Mouse (Mus musculus): ENCODE data around the gene Sipa1l3. TPM values are rescaled to one million over a fixed set of nuclear protein-coding genes. Genes with fewer than 3 reads are reported as not detected.

The Sipa1l3 gene
- polyA plus RNA-seq, 1 experiment from 2014 or later, result 22.0 TPM

DNA sequence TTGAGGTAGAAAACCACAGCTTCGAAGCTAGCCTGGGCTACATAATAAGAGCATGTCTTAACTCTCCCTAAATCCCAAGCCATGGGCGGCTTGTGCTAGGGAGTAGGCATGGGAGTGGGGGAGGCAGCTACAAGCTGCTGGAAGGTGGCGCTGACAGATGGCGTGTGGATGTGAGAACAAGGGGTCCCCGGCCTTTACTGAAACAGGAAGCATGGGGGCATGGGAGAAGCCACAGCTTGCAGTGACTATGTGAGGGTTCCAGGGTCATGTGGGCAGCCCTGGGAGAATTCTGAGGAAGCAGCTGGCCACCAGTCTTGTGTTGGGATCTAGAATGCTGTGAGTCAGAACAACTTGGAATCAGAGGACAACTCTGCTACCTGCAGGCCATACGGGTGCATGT lies 144.4 kb downstream of the Sipa1l3 start:
- Histone ChIP-seq H3K27ac (ENCODE audit: low read length) (no peak overlapping the region), H3K36me3 (ENCODE audit: control insufficient read depth, insufficient read depth, low read length) (peaks cover 14% of the 10 kb centered on the region; the same call in 1 of the 2 replicates), H3K4me1 (ENCODE audit: control insufficient read depth, insufficient read depth, low read length) (no peaks in the 10 kb centered on the region), H3K4me3 (ENCODE audit: low read depth, low read length) (no peak overlapping the region), H3K9ac (replicated peaks; ENCODE audit: low read depth, low read length) (no peak overlapping the region), H3K27me3 (ENCODE audit: control insufficient read depth, insufficient read depth, low read length) (no peaks in the 10 kb centered on the region), H3K9me3 (ENCODE audit: control insufficient read depth, low read depth, low read length) (no peaks in the 10 kb centered on the region), H3K4me2 (replicated peaks; ENCODE audit: low read depth, low read length) (no peak overlapping the region)
- ATAC-seq (ENCODE audit: insufficient number of reproducible peaks, insufficient read depth, low FRiP score, low read depth), result no peak
- WGBS, result 77% methylated on average over 6 of the region's 6 CpGs

DNA sequence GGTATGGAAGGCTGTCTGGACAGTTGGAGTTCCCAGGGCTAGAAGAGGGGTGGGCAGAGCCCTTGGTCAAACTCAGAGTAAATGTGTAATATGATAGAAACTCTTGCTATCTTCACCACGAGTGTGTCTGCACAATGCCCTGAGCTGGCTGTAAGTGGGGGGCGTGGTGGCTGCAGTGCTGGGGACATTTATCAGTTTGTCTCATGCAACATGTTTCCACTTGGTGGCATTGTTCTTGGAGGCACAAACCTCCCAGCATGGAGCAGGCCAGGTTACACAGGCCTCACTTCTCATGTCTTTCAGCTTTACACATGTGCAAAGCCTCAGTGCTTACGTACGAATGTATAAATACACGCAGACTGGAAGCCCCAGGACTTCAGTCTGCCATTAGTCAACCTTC lies 146.3 kb downstream of the Sipa1l3 start:
- peaks cover 9% of the 10 kb centered on the region; the same call in 1 of the 2 replicates for H3K36me3 ChIP-seq (ENCODE audit: control insufficient read depth, insufficient read depth, low read length)
- WGBS, result 84% methylated on average over 5 of the region's 5 CpGs
- no peak for ATAC-seq (ENCODE audit: insufficient number of reproducible peaks, insufficient read depth, low FRiP score, low read depth)

DNA sequence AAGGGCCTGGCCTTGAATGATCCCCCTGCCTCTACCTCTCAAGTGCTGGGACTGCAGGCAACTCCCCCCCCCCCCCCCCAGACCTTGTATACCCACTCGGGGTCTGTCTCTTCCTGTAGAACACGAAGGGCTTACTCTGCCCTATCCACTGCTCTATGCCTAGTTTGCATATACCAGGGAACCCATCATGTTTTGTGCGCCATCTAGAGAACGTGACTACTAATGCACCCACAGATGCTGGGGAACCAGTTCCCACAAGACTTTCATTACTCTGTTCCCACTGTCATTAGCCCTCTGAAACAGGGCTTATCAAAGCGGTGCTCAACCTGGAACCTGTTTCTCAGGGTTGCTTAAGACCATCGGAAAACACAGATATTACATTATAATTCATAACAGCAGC lies 148.4 kb downstream of the Sipa1l3 start:
- Histone ChIP-seq H3K4me1 (ENCODE audit: control insufficient read depth, insufficient read depth, low read length) (no peaks in the 10 kb centered on the region), H3K27ac (ENCODE audit: low read length) (no peak overlapping the region), H3K9me3 (ENCODE audit: control insufficient read depth, low read depth, low read length) (no peaks in the 10 kb centered on the region), H3K36me3 (ENCODE audit: control insufficient read depth, insufficient read depth, low read length) (peaks cover 9% of the 10 kb centered on the region; the same call in 1 of the 2 replicates), H3K27me3 (ENCODE audit: control insufficient read depth, insufficient read depth, low read length) (no peaks in the 10 kb centered on the region), H3K4me2 (replicated peaks; ENCODE audit: low read depth, low read length) (no peak overlapping the region), H3K9ac (replicated peaks; ENCODE audit: low read depth, low read length) (no peak overlapping the region), H3K4me3 (ENCODE audit: low read depth, low read length) (no peak overlapping the region)
- no peak for ATAC-seq (ENCODE audit: insufficient number of reproducible peaks, insufficient read depth, low FRiP score, low read depth)
- 60% methylated on average over 6 of the region's 6 CpGs for WGBS

More for the DNA sequence above, 146.3 kb downstream of the Sipa1l3 start:
- Histone ChIP-seq H3K27ac (ENCODE audit: low read length) (no peak overlapping the region), H3K9me3 (ENCODE audit: control insufficient read depth, low read depth, low read length) (no peaks in the 10 kb centered on the region), H3K4me1 (ENCODE audit: control insufficient read depth, insufficient read depth, low read length) (no peaks in the 10 kb centered on the region), H3K27me3 (ENCODE audit: control insufficient read depth, insufficient read depth, low read length) (no peaks in the 10 kb centered on the region), H3K4me2 (replicated peaks; ENCODE audit: low read depth, low read length) (no peak overlapping the region), H3K9ac (replicated peaks; ENCODE audit: low read depth, low read length) (no peak overlapping the region), H3K4me3 (ENCODE audit: low read depth, low read length) (no peak overlapping the region)

DNA sequence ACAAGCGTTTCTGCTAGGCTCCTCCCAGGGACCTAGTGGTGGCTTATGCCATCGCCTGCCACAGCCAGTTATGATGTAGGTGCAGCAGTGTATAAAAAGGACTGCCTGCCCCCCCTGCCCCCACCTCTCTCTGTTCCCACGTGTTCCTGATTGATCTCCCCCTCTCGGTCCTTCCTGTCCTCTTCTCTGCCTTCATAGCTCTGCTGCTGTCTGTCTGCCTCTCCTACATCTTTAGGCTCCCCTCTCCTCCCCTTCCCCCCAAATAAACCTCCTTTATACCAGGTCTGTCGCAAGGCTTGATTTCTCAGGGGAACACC lies 150.5 kb downstream of the Sipa1l3 start:
- ATAC-seq (ENCODE audit: insufficient number of reproducible peaks, insufficient read depth, low FRiP score, low read depth), result no peak
- no peaks in the 10 kb centered on the region for H3K9me3 ChIP-seq (ENCODE audit: control insufficient read depth, low read depth, low read length)
- no peaks in the 10 kb centered on the region for H3K4me1 ChIP-seq (ENCODE audit: control insufficient read depth, insufficient read depth, low read length)
- H3K4me3 ChIP-seq (ENCODE audit: low read depth, low read length), result no peak overlapping the region
- H3K27ac ChIP-seq (ENCODE audit: low read length), result no peak overlapping the region
- no peak overlapping the region for H3K9ac ChIP-seq (replicated peaks; ENCODE audit: low read depth, low read length)
- WGBS, result 45% methylated on average over 5 of the region's 5 CpGs
- no peak overlapping the region for H3K4me2 ChIP-seq (replicated peaks; ENCODE audit: low read depth, low read length)
- H3K36me3 ChIP-seq (ENCODE audit: control insufficient read depth, insufficient read depth, low read length), result peaks cover 12% of the 10 kb centered on the region; the same call in 1 of the 2 replicates
- H3K27me3 ChIP-seq (ENCODE audit: control insufficient read depth, insufficient read depth, low read length), result no peaks in the 10 kb centered on the region

DNA sequence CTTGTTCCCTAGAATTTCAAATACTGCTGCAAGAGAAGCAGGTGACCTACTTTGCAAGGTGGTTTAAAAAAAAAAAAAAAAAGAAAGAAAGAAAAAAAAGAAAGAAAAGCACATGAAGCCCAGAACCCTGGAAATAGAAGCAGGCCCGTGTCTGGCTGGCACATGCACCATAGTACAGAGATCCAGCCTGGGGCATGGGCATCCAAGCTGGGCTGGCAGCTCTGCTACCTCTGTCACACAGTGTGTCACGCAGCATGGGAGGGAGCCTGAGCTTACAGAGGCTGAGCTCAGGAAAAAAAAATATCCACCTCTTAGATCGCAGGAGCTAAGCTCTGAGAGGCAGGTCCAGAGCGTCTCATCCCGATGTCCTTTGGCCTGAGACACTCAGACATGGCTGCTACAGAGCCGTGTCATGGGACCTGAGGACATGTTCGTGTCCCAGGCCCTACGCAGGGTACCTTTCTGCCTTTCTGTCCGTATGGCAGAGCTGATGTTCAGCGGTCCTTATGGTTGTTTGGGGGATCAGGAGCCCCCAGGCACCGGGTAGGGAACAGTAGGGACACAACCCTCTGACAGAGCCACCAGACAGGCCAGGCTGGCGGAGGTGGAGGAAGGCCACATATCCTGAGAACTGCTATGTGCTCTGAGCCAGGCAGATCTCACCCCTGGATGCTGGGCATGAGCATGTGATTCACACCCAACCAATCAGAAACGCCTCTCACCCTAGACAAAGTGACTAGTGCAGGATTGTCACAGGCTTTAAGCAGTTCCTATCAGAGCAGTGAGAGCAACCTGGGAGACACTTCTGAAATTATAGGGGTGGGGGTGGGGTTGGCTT lies 151.1 kb downstream of the Sipa1l3 start:
- 84% methylated on average over 13 of the region's 13 CpGs for WGBS

DNA sequence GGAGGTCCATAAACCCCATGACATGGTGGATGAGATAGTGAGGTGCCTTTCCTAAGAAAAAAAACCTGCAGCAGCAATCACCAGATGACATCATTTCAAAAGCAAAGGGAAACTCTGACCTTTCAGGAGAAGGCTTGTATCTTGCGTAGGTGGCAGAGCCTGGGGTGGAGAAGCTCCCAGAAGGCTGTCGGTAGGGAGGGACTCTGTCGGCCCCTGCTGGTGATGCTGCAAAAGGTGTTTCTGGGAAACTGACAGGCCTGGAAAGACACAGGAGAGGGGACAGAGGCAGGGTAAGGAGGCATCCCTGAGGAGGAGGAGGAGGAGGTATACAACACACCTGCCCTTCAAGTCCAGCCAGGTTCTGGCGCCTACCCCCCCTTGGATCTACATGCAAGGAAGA lies 154.4 kb downstream of the Sipa1l3 start:
- no peaks in the 10 kb centered on the region for H3K9me3 ChIP-seq (ENCODE audit: control insufficient read depth, low read depth, low read length)
- H3K27ac ChIP-seq (ENCODE audit: low read length), result no peak overlapping the region
- H3K4me3 ChIP-seq (ENCODE audit: low read depth, low read length), result no peak overlapping the region
- H3K4me2 ChIP-seq (replicated peaks; ENCODE audit: low read depth, low read length), result no peak overlapping the region
- peaks cover 10% of the 10 kb centered on the region for H3K36me3 ChIP-seq (ENCODE audit: control insufficient read depth, insufficient read depth, low read length)
- H3K4me1 ChIP-seq (ENCODE audit: control insufficient read depth, insufficient read depth, low read length), result no peaks in the 10 kb centered on the region
- H3K27me3 ChIP-seq (ENCODE audit: control insufficient read depth, insufficient read depth, low read length), result no peaks in the 10 kb centered on the region
- H3K9ac ChIP-seq (replicated peaks; ENCODE audit: low read depth, low read length), result no peak overlapping the region
- 19% methylated on average over 4 of the region's 4 CpGs for WGBS
- no peak for ATAC-seq (ENCODE audit: insufficient number of reproducible peaks, insufficient read depth, low FRiP score, low read depth)

More for the DNA sequence above, 151.1 kb downstream of the Sipa1l3 start:
- no peak overlapping the region for H3K27ac ChIP-seq (ENCODE audit: low read length)
- H3K4me2 ChIP-seq (replicated peaks; ENCODE audit: low read depth, low read length), result no peak overlapping the region
- no peak overlapping the region for H3K4me3 ChIP-seq (ENCODE audit: low read depth, low read length)
- H3K27me3 ChIP-seq (ENCODE audit: control insufficient read depth, insufficient read depth, low read length), result no peaks in the 10 kb centered on the region
- no peaks in the 10 kb centered on the region for H3K4me1 ChIP-seq (ENCODE audit: control insufficient read depth, insufficient read depth, low read length)
- ATAC-seq (ENCODE audit: insufficient number of reproducible peaks, insufficient read depth, low FRiP score, low read depth), result no peak
- H3K9me3 ChIP-seq (ENCODE audit: control insufficient read depth, low read depth, low read length), result no peaks in the 10 kb centered on the region
- H3K36me3 ChIP-seq (ENCODE audit: control insufficient read depth, insufficient read depth, low read length), result peaks cover 13% of the 10 kb centered on the region
- no peak overlapping the region for H3K9ac ChIP-seq (replicated peaks; ENCODE audit: low read depth, low read length)

DNA sequence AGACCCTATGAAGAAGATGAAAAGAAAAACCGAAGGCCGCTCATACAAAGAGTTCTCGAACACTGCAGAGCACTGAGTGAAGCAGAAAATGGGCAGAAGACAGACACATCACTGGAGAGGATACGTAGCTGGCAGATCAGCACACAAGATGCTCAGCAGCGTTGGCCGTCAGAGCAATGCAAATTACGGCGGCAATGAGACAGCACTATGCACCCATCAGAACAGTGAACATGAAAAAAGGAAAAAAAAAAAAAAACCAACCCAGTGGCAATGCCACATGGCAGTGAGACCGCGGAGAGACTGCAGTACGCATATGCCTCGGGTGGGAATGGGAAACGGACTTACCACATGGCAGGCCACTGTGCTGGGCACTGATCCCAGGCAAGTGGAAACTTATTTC lies 156.9 kb downstream of the Sipa1l3 start:
- H3K36me3 ChIP-seq (ENCODE audit: control insufficient read depth, insufficient read depth, low read length), result peaks cover 10% of the 10 kb centered on the region

DNA sequence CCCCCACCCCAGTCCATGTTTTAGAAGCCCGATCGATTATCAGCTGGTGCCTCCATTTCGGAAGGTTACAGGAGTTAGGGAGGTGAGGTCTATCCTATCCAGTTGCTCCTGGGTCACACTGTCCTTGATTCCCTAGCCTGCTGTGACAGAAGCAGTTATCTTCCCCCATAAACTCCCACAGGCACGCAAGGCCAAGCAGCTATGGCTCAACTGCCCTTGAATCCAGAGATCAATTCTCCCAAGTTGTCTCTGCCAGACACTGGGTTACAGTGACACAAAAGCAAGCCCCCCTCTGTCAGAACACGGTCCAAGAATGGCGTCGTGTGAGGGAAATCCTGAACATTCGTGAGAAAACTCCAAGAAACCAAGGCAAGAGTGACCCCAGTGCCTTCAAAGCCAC lies 163.0 kb downstream of the Sipa1l3 start:
- H3K27me3 ChIP-seq (ENCODE audit: control insufficient read depth, insufficient read depth, low read length), result no peaks in the 10 kb centered on the region
- H3K4me3 ChIP-seq (ENCODE audit: low read depth, low read length), result no peak overlapping the region
- H3K9ac ChIP-seq (replicated peaks; ENCODE audit: low read depth, low read length), result no peak overlapping the region
- 93% methylated on average over 8 of the region's 8 CpGs for WGBS
- no peak overlapping the region for H3K4me2 ChIP-seq (replicated peaks; ENCODE audit: low read depth, low read length)
- H3K4me1 ChIP-seq (ENCODE audit: control insufficient read depth, insufficient read depth, low read length), result no peaks in the 10 kb centered on the region
- no peaks in the 10 kb centered on the region for H3K9me3 ChIP-seq (ENCODE audit: control insufficient read depth, low read depth, low read length)
- peaks cover 9% of the 10 kb centered on the region for H3K36me3 ChIP-seq (ENCODE audit: control insufficient read depth, insufficient read depth, low read length)
- no peak for ATAC-seq (ENCODE audit: insufficient number of reproducible peaks, insufficient read depth, low FRiP score, low read depth)
- no peak overlapping the region for H3K27ac ChIP-seq (ENCODE audit: low read length)

More for the DNA sequence above, 156.9 kb downstream of the Sipa1l3 start:
- Histone ChIP-seq H3K27ac (ENCODE audit: low read length) (no peak overlapping the region), H3K4me3 (ENCODE audit: low read depth, low read length) (no peak overlapping the region), H3K9me3 (ENCODE audit: control insufficient read depth, low read depth, low read length) (no peaks in the 10 kb centered on the region), H3K4me2 (replicated peaks; ENCODE audit: low read depth, low read length) (no peak overlapping the region), H3K4me1 (ENCODE audit: control insufficient read depth, insufficient read depth, low read length) (no peaks in the 10 kb centered on the region), H3K27me3 (ENCODE audit: control insufficient read depth, insufficient read depth, low read length) (no peaks in the 10 kb centered on the region), H3K9ac (replicated peaks; ENCODE audit: low read depth, low read length) (no peak overlapping the region)
- ATAC-seq (ENCODE audit: insufficient number of reproducible peaks, insufficient read depth, low FRiP score, low read depth), result no peak
- 93% methylated on average over 13 of the region's 13 CpGs for WGBS

DNA sequence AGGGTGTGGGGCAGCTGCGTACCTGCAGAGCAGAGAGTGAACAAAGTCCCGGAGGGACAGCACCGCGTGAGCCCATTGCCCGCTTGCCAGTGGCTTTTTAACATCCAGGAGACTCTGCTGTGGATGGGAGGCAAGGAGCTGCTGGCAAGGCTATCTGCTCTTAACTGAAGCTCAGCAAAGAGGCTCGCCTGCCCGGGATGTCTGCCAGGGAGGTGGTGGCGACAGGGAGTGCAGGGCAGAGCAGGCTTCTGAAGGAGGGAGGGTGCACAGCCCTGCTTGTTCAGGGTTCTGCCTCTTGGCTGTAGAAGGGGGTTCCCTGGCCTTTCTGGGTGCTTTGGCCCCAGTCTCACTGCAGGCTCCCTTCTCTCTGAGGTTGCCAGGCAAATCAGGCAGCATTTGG lies 164.3 kb downstream of the Sipa1l3 start:
- Histone ChIP-seq H3K9ac (replicated peaks; ENCODE audit: low read depth, low read length) (no peak overlapping the region), H3K4me2 (replicated peaks; ENCODE audit: low read depth, low read length) (no peak overlapping the region), H3K27ac (ENCODE audit: low read length) (no peak overlapping the region), H3K36me3 (ENCODE audit: control insufficient read depth, insufficient read depth, low read length) (peaks cover 9% of the 10 kb centered on the region), H3K27me3 (ENCODE audit: control insufficient read depth, insufficient read depth, low read length) (no peaks in the 10 kb centered on the region), H3K9me3 (ENCODE audit: control insufficient read depth, low read depth, low read length) (no peaks in the 10 kb centered on the region), H3K4me3 (ENCODE audit: low read depth, low read length) (no peak overlapping the region), H3K4me1 (ENCODE audit: control insufficient read depth, insufficient read depth, low read length) (no peaks in the 10 kb centered on the region)
- 88% methylated on average over 8 of the region's 8 CpGs for WGBS
- ATAC-seq (ENCODE audit: insufficient number of reproducible peaks, insufficient read depth, low FRiP score, low read depth), result no peak

Measured in stomach, embryonic 14.5 days (tissue).